Mouse (Mus musculus) embryonic facial prominence, embryonic 10.5 days (tissue): ENCODE data around the gene Gnptab. TPM values are rescaled to one million over a fixed set of nuclear protein-coding genes. Genes with fewer than 3 reads are reported as not detected.

ENCODE experiments used
- DNase-seq: peaks from one replicate; pipeline ENCODE4 v3.0.0-alpha.2; 2017; ENCODE audit warnings: low spot score
- H3K27ac ChIP-seq: fragments of 300-500 bp; sonication (generic); replicated peaks from 2 replicates; pipeline ENCODE4 v1.5.1; 2016; ENCODE audit warnings: mild to moderate bottlenecking
- H3K27me3 ChIP-seq: fragments of 300-500 bp; sonication (generic); replicated peaks from 2 replicates; pipeline ENCODE4 v1.6.1; 2016; ENCODE audit warnings: low read depth, mild to moderate bottlenecking; ENCODE audit not compliant: poor library complexity, severe bottlenecking
- H3K36me3 ChIP-seq: fragments of 300-500 bp; sonication (generic); replicated peaks from 2 replicates; pipeline ENCODE4 v1.6.1; 2016; ENCODE audit warnings: mild to moderate bottlenecking, moderate library complexity
- H3K4me1 ChIP-seq: fragments of 300-500 bp; sonication (generic); 2 replicates; pipeline ENCODE4 v1.6.1; 2016
- H3K4me3 ChIP-seq: fragments of 300-500 bp; sonication (generic); 2 replicates; pipeline ENCODE4 v1.5.1; 2016; ENCODE audit warnings: mild to moderate bottlenecking, moderate library complexity
- H3K9me3 ChIP-seq: fragments of 300-500 bp; sonication (generic); 2 replicates; pipeline ENCODE4 v1.6.1; 2016; ENCODE audit warnings: mild to moderate bottlenecking
- WGBS: fragments of 180-500 bp; shearing (Covaris S2); methylation state at CpG from one replicate; pipeline ENCODE4 v1.1.7; 2016; 5-methylcytosine and 5-hydroxymethylcytosine counted together
- polyA plus RNA-seq: library from polyadenylated mRNA; unstranded; fragments of >200 nt; fragmentation: Nextera tagmentation; extraction: Ambion mirVana; gene quantifications from 2 replicates; pipeline ENCODE4 v1.2.1, GENCODE M21; 2016

Gnptab gene
- 8.4 and 9.0 TPM in 2 replicates for polyA plus RNA-seq

DNA sequence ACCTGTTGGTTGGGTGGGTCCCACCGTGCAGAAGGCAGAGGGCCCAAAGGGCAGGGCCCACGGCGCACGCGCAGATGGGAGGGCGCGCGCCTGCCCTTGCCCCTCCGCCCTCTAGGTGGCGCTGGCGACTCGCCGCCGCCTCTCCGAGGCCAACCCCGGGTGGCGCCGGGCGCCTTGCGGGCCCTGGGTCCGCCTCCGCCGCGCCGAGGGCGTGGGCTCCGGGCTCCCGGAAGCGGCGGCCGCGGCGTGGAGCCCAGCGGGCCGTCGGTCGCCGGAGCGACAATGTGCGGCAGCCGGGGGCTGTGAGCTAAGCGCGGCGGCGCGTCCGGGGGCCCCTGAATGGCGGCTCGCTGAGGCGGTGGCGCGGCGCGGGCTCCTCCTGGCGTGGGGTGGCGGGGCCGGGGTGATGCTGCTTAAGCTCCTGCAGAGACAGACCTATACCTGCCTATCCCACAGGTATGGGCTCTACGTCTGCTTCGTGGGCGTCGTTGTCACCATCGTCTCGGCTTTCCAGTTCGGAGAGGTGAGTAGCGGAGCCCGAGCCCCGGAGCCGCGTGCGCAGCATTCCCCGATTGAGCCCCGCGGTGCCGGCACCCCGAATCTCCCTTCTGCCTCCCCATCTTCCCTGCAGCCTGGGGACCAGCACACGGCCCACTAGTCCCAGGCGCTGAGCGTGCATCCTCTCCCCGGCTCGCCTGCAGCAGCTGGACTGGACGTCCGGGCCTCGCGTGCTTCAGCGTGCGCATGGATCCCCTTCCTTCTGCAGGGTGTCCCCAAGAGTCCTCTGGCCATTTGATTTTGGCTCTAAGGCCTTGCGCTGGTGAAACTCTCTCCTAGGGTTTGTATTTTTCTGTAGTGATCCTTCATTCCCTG is at the start of gene Gnptab, which contains the start of gene Dram1:
TSS of gene Gnptab (plus strand) at position 120 of the 873 bp plus-strand sequence.
TSS of gene Dram1 (minus strand) at position 68 of the 873 bp plus-strand sequence.
- H3K27ac ChIP-seq: peak within 1 kb of the TSS; percentile 89
- under 1% methylated on average over 87 of the region's 87 CpGs for WGBS

DNA sequence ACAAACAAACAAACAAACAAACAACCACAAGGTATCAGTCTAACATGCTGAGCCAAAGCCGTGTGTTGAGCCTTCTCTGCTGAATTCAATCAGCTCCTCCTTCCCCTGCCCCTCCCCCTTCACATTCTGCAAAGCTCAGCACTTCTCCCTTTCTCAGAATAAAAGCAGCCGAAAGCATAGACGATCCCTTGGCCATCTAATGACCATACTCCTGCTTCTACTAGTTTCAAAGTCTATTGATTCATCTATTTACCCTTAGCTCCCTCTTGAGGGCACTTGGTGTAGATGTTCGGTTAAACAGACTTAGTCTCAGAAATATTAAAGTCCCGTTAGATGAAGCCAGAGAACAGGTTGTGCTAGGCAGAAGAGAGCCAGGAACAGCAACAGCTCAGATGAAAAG is 48.2 kb upstream of the Gnptab start:
- no peaks in the 10 kb centered on the region for H3K9me3 ChIP-seq
- H3K27ac ChIP-seq: no peak overlapping the region
- no peak overlapping the region for H3K4me3 ChIP-seq
- no peaks in the 10 kb centered on the region for H3K27me3 ChIP-seq
- H3K4me1 ChIP-seq: no peaks in the 10 kb centered on the region
- no peaks in the 10 kb centered on the region for H3K36me3 ChIP-seq
- DNase-seq: no peak
- 34% methylated on average over 5 of the region's 5 CpGs for WGBS

More for the DNA sequence above, at the start of gene Gnptab, which contains the start of gene Dram1:
- Histone ChIP-seq H3K27me3 (no peaks in the 10 kb centered on the region; the same call in 1 of the 2 replicates), H3K4me1 (peaks cover 24% of the 10 kb centered on the region), H3K36me3 (no peaks in the 10 kb centered on the region), H3K9me3 (no peaks in the 10 kb centered on the region), H3K4me3 (peak within 1 kb of the TSS; percentile 84)
- peak; percentile 91 for DNase-seq

DNA sequence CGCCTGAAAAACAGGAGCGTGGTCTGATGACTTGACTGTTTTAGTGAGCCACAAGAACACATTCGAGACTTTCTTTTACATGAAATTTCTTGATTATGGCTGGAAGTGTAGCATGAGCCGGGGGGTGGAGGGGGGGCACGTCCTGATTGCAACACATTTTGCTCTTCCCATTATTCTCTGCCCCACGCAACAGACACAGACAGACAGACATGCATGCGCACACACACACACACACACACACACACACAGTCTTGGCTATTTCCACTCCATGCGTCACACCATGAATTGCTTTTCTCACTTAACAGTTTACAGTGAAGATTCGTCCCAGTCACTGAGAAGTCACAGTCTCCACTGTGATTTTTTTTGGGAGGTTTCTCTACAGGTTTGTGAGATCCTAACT is 38.3 kb upstream of the Gnptab start:
- Histone ChIP-seq H3K27me3 (no peaks in the 10 kb centered on the region), H3K27ac (no peak overlapping the region), H3K36me3 (no peaks in the 10 kb centered on the region), H3K4me1 (no peaks in the 10 kb centered on the region), H3K4me3 (no peak overlapping the region), H3K9me3 (no peaks in the 10 kb centered on the region)
- DNase-seq: no peak
- WGBS: 88% methylated on average over 9 of the region's 9 CpGs

DNA sequence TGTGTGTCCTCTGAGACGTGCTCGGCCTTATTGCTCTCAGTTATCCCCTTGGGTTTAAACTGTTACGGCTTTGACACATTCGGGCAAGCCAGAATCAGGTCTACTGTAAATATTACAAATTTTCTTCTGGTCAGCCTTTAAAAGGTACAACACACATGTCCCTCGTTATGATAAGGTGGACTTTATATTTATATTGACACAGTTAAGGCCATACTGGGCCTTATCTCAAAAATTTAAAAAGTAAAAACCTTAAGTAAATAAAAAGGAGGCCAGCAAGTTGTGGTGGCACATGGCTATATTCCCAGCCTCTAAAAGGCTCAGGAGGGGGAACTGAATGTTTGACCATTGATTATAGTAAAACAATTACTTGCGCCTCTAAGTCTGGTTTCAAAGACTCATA is 37.6 kb upstream of the Gnptab start:
- H3K4me1 ChIP-seq: no peaks in the 10 kb centered on the region
- no peak overlapping the region for H3K27ac ChIP-seq
- no peak overlapping the region for H3K4me3 ChIP-seq
- no peaks in the 10 kb centered on the region for H3K9me3 ChIP-seq
- WGBS: 90% methylated on average over 6 of the region's 6 CpGs
- no peaks in the 10 kb centered on the region for H3K36me3 ChIP-seq
- no peaks in the 10 kb centered on the region for H3K27me3 ChIP-seq
- no peak for DNase-seq

DNA sequence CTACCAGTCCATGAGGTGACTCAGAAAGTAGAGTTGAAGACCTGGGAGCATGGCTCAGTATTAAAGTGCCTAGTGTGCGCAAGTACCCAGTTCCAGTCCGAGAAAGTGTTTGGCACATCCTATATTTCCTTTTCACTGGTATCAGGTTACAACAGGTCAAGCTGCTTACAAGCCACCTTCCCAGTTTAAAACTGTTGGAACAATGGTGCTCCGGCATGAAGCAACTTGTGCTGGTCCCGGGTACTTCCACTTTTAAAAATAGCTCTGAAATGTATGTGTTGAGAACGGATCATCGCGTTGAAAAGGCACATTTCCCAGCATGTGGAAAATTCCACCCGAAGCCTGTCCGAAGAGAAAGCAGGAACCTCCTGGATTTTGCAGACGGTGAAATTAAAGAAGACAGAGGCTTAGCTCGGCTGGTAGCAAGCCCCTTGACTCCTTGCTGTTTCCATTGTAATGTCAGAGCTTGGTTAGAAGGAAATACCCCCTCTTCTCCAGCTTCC is 33.0 kb upstream of the Gnptab start:
- Histone ChIP-seq H3K9me3 (no peaks in the 10 kb centered on the region), H3K36me3 (no peaks in the 10 kb centered on the region), H3K27ac (no peak overlapping the region), H3K27me3 (no peaks in the 10 kb centered on the region), H3K4me3 (no peak overlapping the region), H3K4me1 (peaks cover 5% of the 10 kb centered on the region; the same call in 1 of the 2 replicates)
- DNase-seq: no peak
- WGBS: 68% methylated on average over 11 of the region's 11 CpGs

DNA sequence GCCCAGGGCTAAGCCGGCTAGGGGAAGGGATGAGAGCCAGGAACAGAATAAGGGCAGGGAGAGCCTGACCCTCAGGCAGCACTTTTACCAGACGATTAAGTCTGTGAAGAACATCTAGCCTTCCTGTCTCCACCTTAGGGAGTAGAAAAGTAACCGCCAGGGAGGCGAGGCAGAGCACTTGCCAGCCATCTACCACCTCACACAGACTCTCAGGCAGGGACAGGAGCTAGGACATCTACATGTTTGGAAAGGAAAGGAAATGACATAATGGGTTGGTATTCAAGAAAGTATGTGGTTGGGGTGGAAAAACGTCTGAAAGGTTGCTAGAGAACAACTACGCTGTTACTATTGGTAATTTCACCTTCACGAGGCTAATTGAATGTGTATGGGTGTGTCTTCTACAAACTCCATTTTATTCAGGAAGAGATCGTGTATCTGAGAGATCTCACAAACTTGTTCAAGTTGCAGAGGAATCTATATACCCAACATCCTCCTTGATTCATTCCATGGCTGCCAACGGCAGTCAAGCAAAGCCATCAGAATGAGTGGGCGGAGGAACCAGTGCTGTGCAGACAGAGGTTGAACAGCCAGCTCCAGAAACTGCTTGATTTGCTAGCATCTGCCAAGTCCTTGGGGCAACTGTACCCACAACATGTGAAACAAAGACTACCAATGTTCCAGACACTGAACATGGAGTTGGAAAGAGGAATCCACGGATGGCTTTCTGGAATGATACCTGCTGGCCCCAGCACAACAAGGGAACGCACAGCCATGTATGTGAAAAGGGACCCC is 32.3 kb upstream of the Gnptab start:
- H3K4me1 ChIP-seq: peaks cover 5% of the 10 kb centered on the region; the same call in 1 of the 2 replicates
- DNase-seq: no peak
- H3K27me3 ChIP-seq: no peaks in the 10 kb centered on the region
- no peak overlapping the region for H3K27ac ChIP-seq
- H3K4me3 ChIP-seq: no peak overlapping the region
- WGBS: 78% methylated on average over 12 of the region's 12 CpGs
- no peaks in the 10 kb centered on the region for H3K36me3 ChIP-seq
- no peaks in the 10 kb centered on the region for H3K9me3 ChIP-seq

DNA sequence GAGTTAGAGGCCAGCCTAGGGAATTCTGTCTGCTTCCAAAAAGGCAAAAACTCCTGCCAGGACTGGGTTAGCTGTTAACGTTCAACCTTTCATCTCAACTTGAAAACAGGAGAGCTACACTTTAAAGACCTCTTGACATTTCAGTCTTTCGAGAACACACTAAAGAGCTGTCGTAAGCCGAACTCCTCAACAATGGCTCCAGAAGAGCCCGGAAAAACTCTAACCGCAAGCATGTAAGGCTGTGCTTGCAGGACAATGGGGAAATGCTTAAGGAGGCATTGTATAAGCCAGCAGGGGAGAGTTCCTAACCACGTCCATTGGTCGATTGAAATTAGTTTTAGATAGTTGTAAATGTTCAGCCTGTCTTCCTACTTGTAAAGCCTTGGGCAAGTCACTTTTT is 29.1 kb upstream of the Gnptab start:
- no peaks in the 10 kb centered on the region for H3K36me3 ChIP-seq
- 29% methylated on average over 8 of the region's 8 CpGs for WGBS
- no peaks in the 10 kb centered on the region for H3K9me3 ChIP-seq
- H3K4me3 ChIP-seq: no peak overlapping the region
- no peak overlapping the region for H3K27ac ChIP-seq
- no peaks in the 10 kb centered on the region for H3K27me3 ChIP-seq
- H3K4me1 ChIP-seq: peaks cover 5% of the 10 kb centered on the region; the same call in 1 of the 2 replicates
- DNase-seq: no peak

DNA sequence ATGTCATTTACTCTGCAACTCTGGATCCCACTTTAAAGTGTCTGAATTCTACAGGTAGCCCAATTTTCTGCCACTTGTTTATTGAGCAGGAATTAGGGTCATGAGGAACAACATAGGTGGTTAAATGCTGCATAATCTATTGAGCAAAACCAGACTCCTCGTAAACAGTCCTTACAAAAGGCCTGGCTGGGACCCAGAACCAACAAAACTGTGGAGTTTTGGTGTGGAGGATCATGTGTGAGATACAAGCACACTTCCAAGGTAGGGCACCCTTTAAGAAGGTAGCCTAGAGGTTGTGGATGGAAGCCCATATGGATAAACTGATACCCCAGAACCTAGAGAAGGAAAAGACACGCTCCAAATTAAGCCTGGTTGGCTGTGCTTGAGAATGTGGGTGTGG is 28.2 kb upstream of the Gnptab start:
- WGBS: 60% methylated on average over 2 of the region's 2 CpGs
- no peaks in the 10 kb centered on the region for H3K36me3 ChIP-seq

DNA sequence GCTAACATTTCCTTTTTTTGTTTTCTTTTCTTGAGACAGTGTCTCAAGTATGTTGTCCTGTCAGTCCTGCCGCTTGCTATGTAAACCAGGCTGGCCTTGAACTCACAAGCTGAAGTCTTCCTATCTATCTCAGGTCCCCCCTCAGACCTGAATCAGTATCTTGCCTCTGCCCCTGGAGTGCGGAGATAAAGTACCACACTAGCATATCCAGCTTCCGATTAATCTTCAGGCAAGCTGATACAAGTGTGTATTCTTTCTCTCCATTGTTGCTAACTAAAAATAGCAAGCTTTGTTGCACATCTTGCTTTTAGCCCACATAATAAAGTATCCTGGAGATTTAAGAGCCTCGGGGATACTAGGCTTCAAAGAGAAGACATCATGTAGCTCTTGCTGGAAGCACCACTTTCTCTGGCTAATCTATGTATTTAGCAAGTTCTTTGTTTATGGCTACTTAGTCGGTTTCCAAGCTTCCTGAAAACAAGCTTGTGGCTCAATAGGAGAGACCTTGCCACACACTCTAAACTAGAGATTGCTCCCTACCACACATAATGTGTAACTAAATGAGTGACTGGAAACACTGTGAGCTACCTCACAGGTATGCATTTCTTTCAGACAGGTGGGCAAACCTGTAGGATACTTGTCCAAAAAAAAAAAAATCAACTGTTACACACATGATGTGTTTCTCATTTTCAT is 27.4 kb upstream of the Gnptab start:
- 70% methylated on average over 5 of the region's 5 CpGs for WGBS
- H3K36me3 ChIP-seq: no peaks in the 10 kb centered on the region
- H3K4me1 ChIP-seq: peaks cover 9% of the 10 kb centered on the region
- H3K4me3 ChIP-seq: no peak overlapping the region
- DNase-seq: no peak
- H3K9me3 ChIP-seq: no peaks in the 10 kb centered on the region
- H3K27me3 ChIP-seq: peaks cover 17% of the 10 kb centered on the region
- no peak overlapping the region for H3K27ac ChIP-seq

More for the DNA sequence above, 28.2 kb upstream of the Gnptab start:
- Histone ChIP-seq H3K27ac (no peak overlapping the region), H3K9me3 (no peaks in the 10 kb centered on the region), H3K4me3 (no peak overlapping the region), H3K4me1 (peaks cover 5% of the 10 kb centered on the region; the same call in 1 of the 2 replicates), H3K27me3 (peaks cover 8% of the 10 kb centered on the region)
- DNase-seq: no peak

DNA sequence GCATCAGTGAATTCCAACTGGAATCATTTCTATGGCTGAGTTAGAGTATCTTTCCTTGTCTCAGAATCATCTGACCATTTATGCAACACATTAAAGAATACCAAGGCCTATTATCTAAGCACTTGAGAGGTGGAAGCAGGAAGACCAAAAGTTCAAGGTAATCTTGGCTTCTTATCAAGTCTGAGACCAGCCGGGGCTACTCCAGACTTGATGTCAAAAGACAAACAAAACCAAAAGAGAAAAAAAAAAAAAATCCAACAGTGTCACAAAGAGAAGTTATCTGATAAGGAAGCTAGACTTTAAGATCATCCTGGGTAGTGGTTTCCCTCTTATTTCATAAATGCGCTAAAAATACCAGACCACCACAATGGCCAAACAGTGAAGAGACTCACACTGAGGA is 26.4 kb upstream of the Gnptab start:
- H3K4me3 ChIP-seq: no peak overlapping the region
- H3K27ac ChIP-seq: no peak overlapping the region
- H3K4me1 ChIP-seq: peaks cover 16% of the 10 kb centered on the region
- H3K9me3 ChIP-seq: no peaks in the 10 kb centered on the region
- no peaks in the 10 kb centered on the region for H3K36me3 ChIP-seq
- DNase-seq: no peak
- H3K27me3 ChIP-seq: peaks cover 27% of the 10 kb centered on the region
- WGBS: 87% methylated on average over 2 of the region's 2 CpGs

DNA sequence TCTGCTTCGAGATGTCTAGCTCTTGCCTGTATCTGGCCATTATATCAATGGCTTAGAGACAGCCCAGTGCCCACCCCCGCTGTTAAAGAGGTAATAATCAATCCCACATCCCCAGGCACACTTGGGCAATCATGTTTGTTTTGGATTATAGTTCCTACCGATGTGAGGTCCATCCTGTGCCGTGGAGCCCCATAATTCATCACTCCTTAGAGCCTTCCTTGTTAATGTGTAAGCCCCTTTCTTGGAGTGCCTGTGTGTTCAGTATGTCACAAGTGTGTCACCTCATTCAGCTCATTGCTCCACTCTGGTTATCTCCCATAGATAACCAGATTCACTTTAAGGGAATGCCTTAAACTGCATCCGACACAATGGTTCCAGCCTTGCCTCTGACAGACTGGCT is 24.3 kb upstream of the Gnptab start:
- peaks cover 3% of the 10 kb centered on the region; the same call in 1 of the 2 replicates for H3K9me3 ChIP-seq
- H3K27ac ChIP-seq: no peak overlapping the region
- H3K27me3 ChIP-seq: peaks cover 38% of the 10 kb centered on the region
- peaks cover 14% of the 10 kb centered on the region for H3K4me1 ChIP-seq
- WGBS: 83% methylated on average over 5 of the region's 5 CpGs
- H3K36me3 ChIP-seq: no peaks in the 10 kb centered on the region
- no peak for DNase-seq
- H3K4me3 ChIP-seq: no peak overlapping the region
